Mouse (Mus musculus) neutrophil, adult 59 days (primary cell): Measurements from ENCODE around the gene Lrrc26. TPM values are rescaled to one million over a fixed set of nuclear protein-coding genes. Genes with fewer than 3 reads are reported as not detected.

ENCODE experiments used
- total RNA-seq, 2 experiments: library from RNA; stranded (reverse); gene quantifications; 1 replicate in 1 of 2; 2 replicates in 1 of 2; pipeline ENCODE4 v1.2.4; 2023

Gene Lrrc26
- not detected for total RNA-seq

GRCm38 (mm10) chr2:25289651-25290050 is at the start of gene Lrrc26:
Gene Lrrc26, plus strand, starts transcription at chr2:25289915.

GRCm38 (mm10) chr2:25242101-25242506 is 47.6 kb upstream of the Lrrc26 start, which contains the start of the genes Rnf208 and Cysrt1:
Gene Rnf208, plus strand, starts transcription at chr2:25242255.
Gene Cysrt1, minus strand, starts transcription at chr2:25242452.

GRCm38 (mm10) chr2:25246183-25247072 is 43.3 kb upstream of the Lrrc26 start, which contains the start of gene AL732309.1:
Gene AL732309.1, minus strand, starts transcription at chr2:25246863.

GRCm38 (mm10) chr2:25255284-25255779 is 34.4 kb upstream of the Lrrc26 start, which contains the start of gene Tmem203:
Gene Tmem203, plus strand, starts transcription at chr2:25255439.

GRCm38 (mm10) chr2:25262291-25262767 is 27.4 kb upstream of the Lrrc26 start, which contains the start of gene Tprn:
Gene Tprn, plus strand, starts transcription at chr2:25262618.

GRCm38 (mm10) chr2:25271827-25272511 is 17.7 kb upstream of the Lrrc26 start, which contains the start of the genes Ssna1 and Anapc2:
Gene Ssna1, minus strand, starts transcription at chr2:25272438.
Gene Anapc2, plus strand, starts transcription at chr2:25272478.

GRCm38 (mm10) chr2:25287927-25288649 is 1.6 kb upstream of the Lrrc26 start, which contains the start of gene Tmem210:
Gene Tmem210, plus strand, starts transcription at chr2:25288145.

GRCm38 (mm10) chr2:25318971-25319773 is 29.5 kb downstream of the Lrrc26 start, which contains the start of gene Grin1:
Gene Grin1, minus strand, starts transcription at chr2:25319187.

GRCm38 (mm10) chr2:25332286-25333160 is 42.8 kb downstream of the Lrrc26 start, which contains the start of gene Man1b1:
Gene Man1b1, plus strand, starts transcription at chr2:25332338.

Other genes with a start within 250 kb of the Lrrc26 start
- 10 to 100 TPM; 14.5 to 19.9 TPM for gene Nsmf, start 235.6 kb upstream of the Lrrc26 start, total RNA-seq
- gene Entpd8, start 209.6 kb upstream of the Lrrc26 start, total RNA-seq: not detected
- gene Noxa1, start 194.8 kb upstream of the Lrrc26 start, total RNA-seq: not detected
- gene Nrarp, start 109.2 kb upstream of the Lrrc26 start, total RNA-seq: under 1 TPM; 0.57 to 0.73 TPM
- gene Tor4a, start 93.0 kb upstream of the Lrrc26 start, total RNA-seq: 10 to 100 TPM; 39.0 to 42.5 TPM
- gene Nelfb, start 78.4 kb upstream of the Lrrc26 start, total RNA-seq: 10 to 100 TPM; 46.2 to 55.8 TPM
- gene Stpg3, start 75.3 kb upstream of the Lrrc26 start, total RNA-seq: under 1 TPM; 0.29 to 0.40 TPM
- not detected for gene Fam166a, start 71.2 kb upstream of the Lrrc26 start, total RNA-seq
- 100 to 1,000 TPM; 254 to 279 TPM for gene Tubb4b, start 65.2 kb upstream of the Lrrc26 start, total RNA-seq
- not detected for gene Slc34a3, start 55.6 kb upstream of the Lrrc26 start, total RNA-seq
- not detected for gene Rnf224, start 53.1 kb upstream of the Lrrc26 start, total RNA-seq
- gene Rnf208, start 47.7 kb upstream of the Lrrc26 start, total RNA-seq: under 1 TPM in 1 of 2 experiments, not detected in 1; 0.29 TPM
- not detected for gene Cysrt1, start 47.5 kb upstream of the Lrrc26 start, total RNA-seq
- gene AL732309.1, start 43.1 kb upstream of the Lrrc26 start, total RNA-seq: 1 to 10 TPM in 1 of 2 experiments, under 1 TPM in 1; 0.53 to 3.2 TPM
- gene Tmem203, start 34.5 kb upstream of the Lrrc26 start, total RNA-seq: 10 to 100 TPM; 17.8 to 19.1 TPM
- gene Tprn, start 27.3 kb upstream of the Lrrc26 start, total RNA-seq: 10 to 100 TPM; 12.7 to 14.6 TPM
- 10 to 100 TPM; 60.4 to 61.5 TPM for gene Ssna1, start 17.5 kb upstream of the Lrrc26 start, total RNA-seq
- 10 to 100 TPM; 79.1 to 82.3 TPM for gene Anapc2, start 17.4 kb upstream of the Lrrc26 start, total RNA-seq
- not detected for gene Tmem210, start 1.8 kb upstream of the Lrrc26 start, total RNA-seq
- not detected for gene Grin1, start 29.3 kb downstream of the Lrrc26 start, total RNA-seq
- gene Man1b1, start 42.4 kb downstream of the Lrrc26 start, total RNA-seq: 10 to 100 TPM; 39.8 to 46.7 TPM
- gene Dpp7, start 66.4 kb downstream of the Lrrc26 start, total RNA-seq: 10 to 100 TPM; 11.1 to 21.8 TPM
- gene Uap1l1, start 75.8 kb downstream of the Lrrc26 start, total RNA-seq: 10 to 100 TPM; 30.5 to 36.8 TPM
- 10 to 100 TPM in 1 of 2 experiments, 1 to 10 TPM in 1; 9.1 to 11.3 TPM for gene Sapcd2, start 82.4 kb downstream of the Lrrc26 start, total RNA-seq
- not detected for gene Entpd2, start 106.0 kb downstream of the Lrrc26 start, total RNA-seq
- gene Npdc1, start 109.4 kb downstream of the Lrrc26 start, total RNA-seq: not detected
- gene Fut7, start 133.4 kb downstream of the Lrrc26 start, total RNA-seq: 10 to 100 TPM; 16.2 to 20.1 TPM
- 10 to 100 TPM; 17.7 to 22.9 TPM for gene Abca2, start 138.8 kb downstream of the Lrrc26 start, total RNA-seq
- gene Clic3, start 166.9 kb downstream of the Lrrc26 start, total RNA-seq: not detected
- gene Paxx, start 171.2 kb downstream of the Lrrc26 start, total RNA-seq: 10 to 100 TPM; 44.7 to 53.4 TPM
- gene Ptgds, start 180.1 kb downstream of the Lrrc26 start, total RNA-seq: not detected
- not detected for gene Lcn12, start 204.0 kb downstream of the Lrrc26 start, total RNA-seq
- gene Fbxw5, start 210.8 kb downstream of the Lrrc26 start, total RNA-seq: 10 to 100 TPM; 26.8 to 28.7 TPM
- under 1 TPM; 0.44 to 0.64 TPM for gene C8g, start 211.8 kb downstream of the Lrrc26 start, total RNA-seq